Mouse (Mus musculus): ENCODE measurements around the gene Ints5. TPM values are rescaled to one million over a fixed set of nuclear protein-coding genes. Genes with fewer than 3 reads are reported as not detected.

Ints5 gene
- polyA plus RNA-seq, 1 experiment from 2014 or later, result 38.2 TPM

DNA sequence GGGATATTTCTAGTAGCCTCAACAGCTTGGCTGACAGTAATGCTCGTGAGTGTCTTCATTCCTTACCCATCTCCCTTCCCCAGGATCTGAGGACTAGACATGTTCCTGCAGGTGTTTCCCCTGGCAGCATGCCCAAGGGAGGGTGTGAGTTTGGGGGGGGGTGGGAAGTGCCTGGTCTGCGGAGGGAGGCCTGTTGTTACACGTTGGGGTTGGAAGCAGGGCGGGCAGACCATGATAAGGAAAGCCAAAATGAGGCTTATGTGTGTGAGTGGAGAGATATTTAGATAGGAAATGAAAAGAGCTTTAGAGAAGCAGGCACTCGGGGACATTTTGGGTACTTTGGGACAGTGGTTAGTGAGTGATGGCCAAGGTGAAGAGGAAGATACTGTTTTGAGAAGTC lies 51.3 kb downstream of the Ints5 start:
- H3K4me1 ChIP-seq (ENCODE audit: control insufficient read depth, insufficient read depth, low read length), result peaks cover 23% of the 10 kb centered on the region
- peak overlapping the region; percentile 60; the same call in 1 of the 2 replicates for H3K4me2 ChIP-seq (replicated peaks; ENCODE audit: low read depth, low read length)
- peak overlapping the region; percentile 19; the same call in 1 of the 2 replicates for H3K27ac ChIP-seq (ENCODE audit: low read depth, low read length)
- H3K9ac ChIP-seq (ENCODE audit: low read depth, low read length), result peak overlapping the region; percentile 42; the same call in 1 of the 2 replicates
- H3K36me3 ChIP-seq (ENCODE audit: control insufficient read depth, insufficient read depth, low read length), result peaks cover 54% of the 10 kb centered on the region
- H3K4me3 ChIP-seq (ENCODE audit: low read length), result peak overlapping the region; percentile 97
- H3K9me3 ChIP-seq (ENCODE audit: control insufficient read depth, low read length), result no peaks in the 10 kb centered on the region
- ATAC-seq (ENCODE audit: low FRiP score, low TSS enrichment), result no peak
- H3K27me3 ChIP-seq (ENCODE audit: control insufficient read depth, insufficient read depth, low read length), result no peaks in the 10 kb centered on the region
- WGBS, result 66% methylated on average over 5 of the region's 5 CpGs

DNA sequence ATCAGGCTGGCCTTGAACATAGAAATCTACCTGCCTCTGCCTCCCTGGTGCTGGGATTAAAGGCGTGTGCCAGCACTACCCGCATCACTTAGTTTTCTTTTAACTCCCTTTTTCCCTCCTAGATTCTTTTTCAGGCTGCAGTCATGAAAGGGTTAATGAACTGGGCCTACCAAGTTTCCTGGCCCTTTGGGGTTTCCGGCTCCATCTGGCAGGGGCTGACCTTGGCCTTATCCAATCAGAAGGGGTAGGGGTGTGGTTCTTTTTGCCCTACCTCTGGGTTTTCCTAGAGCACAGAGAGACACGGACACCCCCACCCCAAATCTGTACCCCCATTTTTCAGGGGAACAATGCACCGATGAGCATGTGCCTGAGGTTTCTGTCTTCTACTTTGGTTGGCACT lies 51.9 kb downstream of the Ints5 start:
- H3K9ac ChIP-seq (ENCODE audit: low read depth, low read length), result peak overlapping the region; percentile 19; the same call in 1 of the 2 replicates

DNA sequence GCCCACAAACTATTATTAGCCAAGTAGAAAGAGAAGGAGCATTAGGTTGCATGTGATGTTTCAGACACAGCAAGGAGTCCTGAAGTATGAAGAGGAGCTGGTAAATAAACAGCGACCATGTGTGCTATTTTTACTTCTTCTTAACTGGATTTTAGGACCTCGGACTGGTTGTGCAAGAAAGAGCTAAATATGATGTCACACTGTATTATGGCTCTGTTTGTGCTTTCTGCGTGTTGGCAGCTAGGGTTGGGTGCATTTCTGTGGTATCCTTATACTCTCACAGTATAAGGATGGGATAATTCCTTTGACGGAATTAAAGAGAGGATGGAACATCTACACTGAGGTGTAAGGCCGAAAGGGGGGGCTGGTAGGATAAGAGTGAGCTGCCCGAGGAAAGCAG lies 52.4 kb downstream of the Ints5 start:
- ATAC-seq (ENCODE audit: low FRiP score, low TSS enrichment), result no peak
- H3K9ac ChIP-seq (ENCODE audit: low read depth, low read length), result 0 out of 2 replicates have a peak overlapping the region, but pooled peaks have one; percentile 19
- H3K27ac ChIP-seq (ENCODE audit: low read depth, low read length), result no peak overlapping the region
- peak overlapping the region; percentile 12 for H3K4me3 ChIP-seq (ENCODE audit: low read length)
- H3K4me2 ChIP-seq (replicated peaks; ENCODE audit: low read depth, low read length), result peak overlapping the region; percentile 60
- no peaks in the 10 kb centered on the region for H3K9me3 ChIP-seq (ENCODE audit: control insufficient read depth, low read length)
- 85% methylated on average over 6 of the region's 6 CpGs for WGBS
- H3K36me3 ChIP-seq (ENCODE audit: control insufficient read depth, insufficient read depth, low read length), result peaks cover 61% of the 10 kb centered on the region
- H3K4me1 ChIP-seq (ENCODE audit: control insufficient read depth, insufficient read depth, low read length), result peaks cover 23% of the 10 kb centered on the region
- H3K27me3 ChIP-seq (ENCODE audit: control insufficient read depth, insufficient read depth, low read length), result no peaks in the 10 kb centered on the region

More for the DNA sequence above, 51.9 kb downstream of the Ints5 start:
- Histone ChIP-seq H3K9me3 (ENCODE audit: control insufficient read depth, low read length) (no peaks in the 10 kb centered on the region), H3K4me3 (ENCODE audit: low read length) (peak overlapping the region; percentile 12), H3K27ac (ENCODE audit: low read depth, low read length) (no peak overlapping the region), H3K27me3 (ENCODE audit: control insufficient read depth, insufficient read depth, low read length) (no peaks in the 10 kb centered on the region), H3K4me1 (ENCODE audit: control insufficient read depth, insufficient read depth, low read length) (peaks cover 23% of the 10 kb centered on the region), H3K36me3 (ENCODE audit: control insufficient read depth, insufficient read depth, low read length) (peaks cover 58% of the 10 kb centered on the region), H3K4me2 (replicated peaks; ENCODE audit: low read depth, low read length) (peak overlapping the region; percentile 60)
- WGBS, result 29% methylated on average over 5 of the region's 5 CpGs
- no peak for ATAC-seq (ENCODE audit: low FRiP score, low TSS enrichment)

DNA sequence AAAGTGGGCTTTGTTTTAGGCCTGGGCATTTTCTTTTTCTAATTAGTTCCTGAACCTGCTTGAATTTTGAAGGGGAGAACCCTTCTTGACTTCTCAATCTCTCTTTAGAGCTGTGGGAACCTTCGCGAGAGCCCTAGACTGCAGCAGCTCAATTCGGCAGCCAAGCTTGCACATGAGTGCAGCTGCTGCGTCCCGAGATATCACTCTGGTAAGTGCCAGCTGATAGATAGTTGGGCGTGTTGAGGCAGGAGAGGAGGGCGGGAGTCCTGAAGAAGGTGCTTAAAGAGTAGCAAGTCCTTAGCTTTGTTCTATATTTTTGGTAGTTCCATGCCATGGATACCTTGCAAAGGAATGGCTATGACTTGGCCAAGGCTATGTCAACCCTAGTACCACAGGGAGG lies 54.1 kb downstream of the Ints5 start:
- Histone ChIP-seq H3K4me2 (replicated peaks; ENCODE audit: low read depth, low read length) (no peak overlapping the region), H3K9me3 (ENCODE audit: control insufficient read depth, low read length) (no peaks in the 10 kb centered on the region), H3K9ac (ENCODE audit: low read depth, low read length) (no peak overlapping the region), H3K27me3 (ENCODE audit: control insufficient read depth, insufficient read depth, low read length) (no peaks in the 10 kb centered on the region), H3K4me1 (ENCODE audit: control insufficient read depth, insufficient read depth, low read length) (peaks cover 19% of the 10 kb centered on the region), H3K36me3 (ENCODE audit: control insufficient read depth, insufficient read depth, low read length) (peaks cover 78% of the 10 kb centered on the region), H3K27ac (ENCODE audit: low read depth, low read length) (no peak overlapping the region), H3K4me3 (ENCODE audit: low read length) (no peak overlapping the region)
- no peak for ATAC-seq (ENCODE audit: low FRiP score, low TSS enrichment)
- 95% methylated on average over 7 of the region's 7 CpGs for WGBS

Small RNA genes within 50 kb of the gene (microRNA-seq; reads per million reads assigned to microRNA genes)
- gene Mir5136, result not detected

Other genes starting within 250 kb of the Ints5 start
- 0.13 TPM in 1 of 2 replicates, not detected in the other for gene Chrm1, start 229.2 kb upstream of the Ints5 start, polyA plus RNA-seq (2014; fragmentation: Nextera tagmentation; extraction: Ambion mirVana)
- gene Slc3a2, start 169.6 kb upstream of the Ints5 start, polyA plus RNA-seq (2014; fragmentation: Nextera tagmentation; extraction: Ambion mirVana), result 114 and 123 TPM in 2 replicates
- gene Wdr74, start 157.2 kb upstream of the Ints5 start, polyA plus RNA-seq (2014; fragmentation: Nextera tagmentation; extraction: Ambion mirVana), result 82.9 and 97.3 TPM in 2 replicates
- gene 1700092M07Rik, start 152.3 kb upstream of the Ints5 start, polyA plus RNA-seq (2014; fragmentation: Nextera tagmentation; extraction: Ambion mirVana), result 0.70 and 2.3 TPM in 2 replicates
- gene Stx5a, start 151.6 kb upstream of the Ints5 start, polyA plus RNA-seq (2014; fragmentation: Nextera tagmentation; extraction: Ambion mirVana), result 114 and 128 TPM in 2 replicates
- gene Nxf1, start 135.9 kb upstream of the Ints5 start, polyA plus RNA-seq (2014; fragmentation: Nextera tagmentation; extraction: Ambion mirVana), result 155 and 198 TPM in 2 replicates
- gene Tmem223, start 122.0 kb upstream of the Ints5 start, polyA plus RNA-seq (2014; fragmentation: Nextera tagmentation; extraction: Ambion mirVana), result 232 and 238 TPM in 2 replicates
- 80.4 and 91.0 TPM in 2 replicates for gene Tmem179b, start 118.5 kb upstream of the Ints5 start, polyA plus RNA-seq (2014; fragmentation: Nextera tagmentation; extraction: Ambion mirVana)
- gene Taf6l, start 106.6 kb upstream of the Ints5 start, polyA plus RNA-seq (2014; fragmentation: Nextera tagmentation; extraction: Ambion mirVana), result 21.7 and 22.9 TPM in 2 replicates
- gene Polr2g, start 94.4 kb upstream of the Ints5 start, polyA plus RNA-seq (2014; fragmentation: Nextera tagmentation; extraction: Ambion mirVana), result 188 and 230 TPM in 2 replicates
- gene Zbtb3, start 90.5 kb upstream of the Ints5 start, polyA plus RNA-seq (2014; fragmentation: Nextera tagmentation; extraction: Ambion mirVana), result 4.0 and 5.1 TPM in 2 replicates
- gene Ttc9c, start 73.7 kb upstream of the Ints5 start, polyA plus RNA-seq (2014; fragmentation: Nextera tagmentation; extraction: Ambion mirVana), result 40.0 and 61.0 TPM in 2 replicates
- gene Hnrnpul2, start 73.0 kb upstream of the Ints5 start, polyA plus RNA-seq (2014; fragmentation: Nextera tagmentation; extraction: Ambion mirVana), result 9.3 and 10.5 TPM in 2 replicates
- not detected in 2 replicates for gene AC129217.1, start 63.2 kb upstream of the Ints5 start, polyA plus RNA-seq (2014; fragmentation: Nextera tagmentation; extraction: Ambion mirVana)
- gene Bscl2, start 55.5 kb upstream of the Ints5 start, polyA plus RNA-seq (2014; fragmentation: Nextera tagmentation; extraction: Ambion mirVana), result 40.2 and 42.2 TPM in 2 replicates
- 3.6 and 3.7 TPM in 2 replicates for gene Gng3, start 53.8 kb upstream of the Ints5 start, polyA plus RNA-seq (2014; fragmentation: Nextera tagmentation; extraction: Ambion mirVana)
- 0.17 and 0.62 TPM in 2 replicates for gene Lrrn4cl, start 42.2 kb upstream of the Ints5 start, polyA plus RNA-seq (2014; fragmentation: Nextera tagmentation; extraction: Ambion mirVana)
- gene Ubxn1, start 21.5 kb upstream of the Ints5 start, polyA plus RNA-seq (2014; fragmentation: Nextera tagmentation; extraction: Ambion mirVana), result 197 and 222 TPM in 2 replicates
- 63.1 and 70.6 TPM in 2 replicates for gene Uqcc3, start 12.1 kb upstream of the Ints5 start, polyA plus RNA-seq (2014; fragmentation: Nextera tagmentation; extraction: Ambion mirVana)
- 98.0 and 116 TPM in 2 replicates for gene Lbhd1, start 9.3 kb upstream of the Ints5 start, polyA plus RNA-seq (2014; fragmentation: Nextera tagmentation; extraction: Ambion mirVana)
- gene Gm49403, start 9.1 kb upstream of the Ints5 start, polyA plus RNA-seq (2014; fragmentation: Nextera tagmentation; extraction: Ambion mirVana), result not detected in 2 replicates
- gene 1810009A15Rik, start 4.2 kb upstream of the Ints5 start, polyA plus RNA-seq (2014; fragmentation: Nextera tagmentation; extraction: Ambion mirVana), result 112 and 133 TPM in 2 replicates
- gene Gm49416, start 4.1 kb upstream of the Ints5 start, polyA plus RNA-seq (2014; fragmentation: Nextera tagmentation; extraction: Ambion mirVana), result not detected in 2 replicates
- 67.1 and 114 TPM in 2 replicates for gene Ganab, start 5.1 kb downstream of the Ints5 start, polyA plus RNA-seq (2014; fragmentation: Nextera tagmentation; extraction: Ambion mirVana)
- 33.5 and 38.8 TPM in 2 replicates for gene B3gat3, start 27.4 kb downstream of the Ints5 start, polyA plus RNA-seq (2014; fragmentation: Nextera tagmentation; extraction: Ambion mirVana)
- gene Rom1, start 36.4 kb downstream of the Ints5 start, polyA plus RNA-seq (2014; fragmentation: Nextera tagmentation; extraction: Ambion mirVana), result 1.2 and 2.0 TPM in 2 replicates
- gene Eml3, start 36.5 kb downstream of the Ints5 start, polyA plus RNA-seq (2014; fragmentation: Nextera tagmentation; extraction: Ambion mirVana), result 17.6 and 18.7 TPM in 2 replicates
- gene Mta2, start 48.9 kb downstream of the Ints5 start, polyA plus RNA-seq (2014; fragmentation: Nextera tagmentation; extraction: Ambion mirVana), result 45.3 and 67.2 TPM in 2 replicates
- 25.1 and 31.7 TPM in 2 replicates for gene Tut1, start 60.8 kb downstream of the Ints5 start, polyA plus RNA-seq (2014; fragmentation: Nextera tagmentation; extraction: Ambion mirVana)
- 479 and 516 TPM in 2 replicates for gene Eef1g, start 74.0 kb downstream of the Ints5 start, polyA plus RNA-seq (2014; fragmentation: Nextera tagmentation; extraction: Ambion mirVana)
- 7.0 and 10.0 TPM in 2 replicates for gene Ahnak, start 96.3 kb downstream of the Ints5 start, polyA plus RNA-seq (2014; fragmentation: Nextera tagmentation; extraction: Ambion mirVana)
- not detected in 2 replicates for gene Scgb1a1, start 195.0 kb downstream of the Ints5 start, polyA plus RNA-seq (2014; fragmentation: Nextera tagmentation; extraction: Ambion mirVana)
- gene Asrgl1, start 242.6 kb downstream of the Ints5 start, polyA plus RNA-seq (2014; fragmentation: Nextera tagmentation; extraction: Ambion mirVana), result 11.9 and 15.1 TPM in 2 replicates